Mouse (Mus musculus) heart, embryonic 15.5 days (tissue): ENCODE data around the gene Phactr1. TPM values are rescaled to one million over a fixed set of nuclear protein-coding genes. Genes with fewer than 3 reads are reported as not detected.
A peak's percentile ranks its signal among the peaks of the same experiment; 100 is the strongest.

ENCODE experiments used
- ATAC-seq: fragments of 200-750 bp; cut with Nextera tagmentation; replicated peaks from 2 replicates; pipeline ENCODE4 v1.8.0; 2017; ENCODE audit warnings: low read depth, moderate TSS enrichment; ENCODE audit not compliant: insufficient number of reproducible peaks, insufficient read depth, low FRiP score
- H3K27ac ChIP-seq: fragments of 300-500 bp; sonication (generic); 2 replicates; pipeline ENCODE4 v1.5.1; 2015; ENCODE audit warnings: mild to moderate bottlenecking, inconsistent platforms
- H3K27me3 ChIP-seq: fragments of 300-500 bp; sonication (generic); 2 replicates; pipeline ENCODE4 v1.6.1; 2015; ENCODE audit warnings: inconsistent platforms
- H3K36me3 ChIP-seq: fragments of 300-500 bp; sonication (generic); 2 replicates; pipeline ENCODE4 v1.6.1; 2015; ENCODE audit warnings: mild to moderate bottlenecking, inconsistent platforms
- H3K4me1 ChIP-seq: fragments of 300-500 bp; sonication (generic); replicated peaks from 2 replicates; pipeline ENCODE4 v1.6.1; 2015; ENCODE audit warnings: inconsistent platforms
- H3K4me2 ChIP-seq: fragments of 300-500 bp; sonication (generic); 2 replicates; pipeline ENCODE4 v1.6.1; 2015; ENCODE audit warnings: inconsistent platforms, mild to moderate bottlenecking, moderate library complexity
- H3K4me3 ChIP-seq: fragments of 300-500 bp; sonication (generic); 2 replicates; pipeline ENCODE4 v1.5.1; 2015; ENCODE audit warnings: mild to moderate bottlenecking, inconsistent platforms
- H3K9ac ChIP-seq: fragments of 300-500 bp; sonication (generic); 2 replicates; pipeline ENCODE4 v1.6.1; 2015; ENCODE audit warnings: mild to moderate bottlenecking, inconsistent platforms
- H3K9me3 ChIP-seq: fragments of 300-500 bp; sonication (generic); replicated peaks from 2 replicates; pipeline ENCODE4 v1.6.1; 2016; ENCODE audit warnings: inconsistent platforms
- WGBS: fragments of 180-500 bp; shearing (Covaris S2); methylation state at CpG from one replicate; pipeline ENCODE4 v1.1.7; 2015; ENCODE audit warnings: mixed read lengths; 5-methylcytosine and 5-hydroxymethylcytosine counted together
- polyA plus RNA-seq: library from polyadenylated mRNA; unstranded; fragments of >200 nt; fragmentation: Nextera tagmentation; extraction: Ambion mirVana; gene quantifications from 2 replicates; pipeline ENCODE4 v1.2.1, GENCODE M21; 2015

Phactr1 gene
- polyA plus RNA-seq, 1 experiment from 2014 or later, result 6.5 TPM

DNA sequence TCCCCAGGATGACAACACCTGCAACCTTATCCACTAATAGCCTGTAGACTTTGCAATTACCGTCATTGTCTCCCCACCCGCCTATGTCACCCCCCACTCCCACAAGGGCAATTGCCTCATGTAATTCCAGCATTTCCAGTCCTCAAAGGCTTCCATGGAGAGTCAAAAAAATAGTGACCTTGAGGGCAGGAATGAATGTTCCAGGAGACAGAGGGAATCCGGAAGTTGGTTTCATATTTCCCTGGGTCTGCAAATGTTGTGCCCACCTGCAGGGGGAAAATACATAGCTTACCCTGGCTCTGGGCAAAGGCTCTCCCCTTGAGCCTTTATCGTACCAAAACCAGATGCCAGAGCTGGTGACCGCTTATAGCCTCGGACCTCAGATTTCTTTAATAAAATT, 449.7 kb downstream of the Phactr1 start:
- 71% methylated on average over 6 of the region's 6 CpGs for WGBS
- no peak for ATAC-seq
- H3K4me1 ChIP-seq, result peaks cover 49% of the 10 kb centered on the region

GRCm38 (mm10) chr13:43131741-43132191, 451.3 kb downstream of the Phactr1 start:
- Histone ChIP-seq H3K36me3 (no peaks in the 10 kb centered on the region), H3K9me3 (no peaks in the 10 kb centered on the region), H3K4me3 (no peak overlapping the region), H3K27ac (peak overlapping the region; percentile 96), H3K4me2 (no peak overlapping the region; the same call in 1 of the 2 replicates), H3K9ac (no peak overlapping the region), H3K27me3 (no peaks in the 10 kb centered on the region), H3K4me1 (peaks cover 49% of the 10 kb centered on the region)
- WGBS, result 18% methylated on average over 10 of the region's 10 CpGs
- peak; percentile 49 for ATAC-seq

More for the DNA sequence above, 449.7 kb downstream of the Phactr1 start:
- Histone ChIP-seq H3K36me3 (no peaks in the 10 kb centered on the region), H3K4me2 (no peak overlapping the region), H3K4me3 (no peak overlapping the region), H3K27me3 (no peaks in the 10 kb centered on the region), H3K9ac (no peak overlapping the region), H3K27ac (no peak overlapping the region), H3K9me3 (no peaks in the 10 kb centered on the region)

DNA sequence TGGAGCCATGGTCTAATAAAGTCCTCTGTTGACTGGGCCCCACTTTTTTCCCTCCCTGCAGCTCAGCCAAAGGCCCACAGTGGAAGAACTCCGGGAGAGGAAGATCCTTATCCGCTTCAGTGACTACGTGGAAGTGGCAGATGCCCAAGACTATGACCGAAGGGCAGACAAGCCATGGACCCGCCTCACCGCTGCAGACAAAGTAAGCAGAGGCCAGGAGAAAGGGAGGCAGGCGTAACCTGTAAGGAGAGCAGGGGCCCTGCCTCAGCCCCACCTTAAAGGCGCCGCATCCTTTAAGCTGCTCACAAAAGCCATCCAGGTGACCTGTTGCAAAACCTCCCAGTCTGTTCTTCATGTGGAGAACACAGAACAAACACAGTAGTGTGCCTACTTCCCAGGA, 452.4 kb downstream of the Phactr1 start:
- Histone ChIP-seq H3K27ac (peak overlapping the region; percentile 96), H3K36me3 (no peaks in the 10 kb centered on the region), H3K4me2 (no peak overlapping the region), H3K27me3 (no peaks in the 10 kb centered on the region), H3K9ac (no peak overlapping the region), H3K4me3 (no peak overlapping the region), H3K4me1 (peaks cover 49% of the 10 kb centered on the region), H3K9me3 (no peaks in the 10 kb centered on the region)
- 46% methylated on average over 9 of the region's 9 CpGs for WGBS
- ATAC-seq, result no peak

DNA sequence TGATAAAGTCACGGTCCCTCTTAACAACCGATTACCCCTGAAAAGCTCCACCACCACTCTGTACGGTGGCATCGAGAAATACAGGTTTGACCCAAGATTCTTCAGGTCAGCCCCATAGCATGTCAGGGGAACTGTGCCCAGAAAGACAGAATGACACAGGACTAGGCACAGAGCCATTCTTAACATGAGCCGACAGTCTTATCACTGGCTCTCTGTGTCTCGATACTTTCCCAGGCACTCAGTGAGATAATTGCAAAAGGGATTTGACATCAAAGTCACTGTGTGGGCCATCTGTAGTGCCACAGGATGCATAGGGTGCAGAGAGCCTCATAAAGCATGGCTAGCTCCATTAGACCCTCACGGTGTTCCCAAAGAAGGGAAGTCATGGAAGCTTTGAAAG, 453.0 kb downstream of the Phactr1 start:
- no peak overlapping the region for H3K4me3 ChIP-seq
- 28% methylated on average over 7 of the region's 7 CpGs for WGBS
- H3K9ac ChIP-seq, result no peak overlapping the region
- ATAC-seq, result peak; percentile 28; the same call in 1 of the 2 replicates
- H3K36me3 ChIP-seq, result no peaks in the 10 kb centered on the region
- peak overlapping the region; percentile 96 for H3K27ac ChIP-seq
- H3K4me2 ChIP-seq, result no peak overlapping the region
- H3K4me1 ChIP-seq, result peaks cover 49% of the 10 kb centered on the region
- no peaks in the 10 kb centered on the region for H3K27me3 ChIP-seq
- no peaks in the 10 kb centered on the region for H3K9me3 ChIP-seq

DNA sequence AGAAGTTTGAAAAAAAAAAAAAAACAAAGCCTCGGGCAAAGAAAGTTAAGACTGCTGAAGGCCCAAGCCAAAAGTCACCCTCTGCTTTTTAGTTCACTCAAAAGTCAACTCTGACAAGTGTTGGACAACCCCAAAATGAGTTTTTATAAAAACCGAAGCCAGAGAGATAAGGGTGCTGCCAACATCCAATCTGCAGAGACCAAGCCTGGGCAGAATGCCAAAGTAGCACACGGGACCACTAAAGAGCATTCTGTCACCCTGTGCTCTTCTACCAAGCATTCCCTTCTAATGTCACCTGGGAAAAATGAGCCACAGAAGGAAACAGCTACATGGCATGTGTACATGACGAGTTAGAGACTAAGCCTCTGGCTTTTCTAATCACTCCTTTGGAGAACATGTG, 454.0 kb downstream of the Phactr1 start:
- no peaks in the 10 kb centered on the region for H3K27me3 ChIP-seq
- WGBS, result 14% methylated on average over 4 of the region's 4 CpGs
- no peak overlapping the region for H3K9ac ChIP-seq
- no peaks in the 10 kb centered on the region for H3K9me3 ChIP-seq
- peak overlapping the region; percentile 96 for H3K27ac ChIP-seq
- H3K4me1 ChIP-seq, result peaks cover 49% of the 10 kb centered on the region
- H3K4me3 ChIP-seq, result no peak overlapping the region
- no peaks in the 10 kb centered on the region for H3K36me3 ChIP-seq
- ATAC-seq, result peak; percentile 79
- H3K4me2 ChIP-seq, result no peak overlapping the region

GRCm38 (mm10) chr13:43144720-43145418, 464.4 kb downstream of the Phactr1 start:
- Histone ChIP-seq H3K4me3 (no peak overlapping the region), H3K4me1 (peaks cover 11% of the 10 kb centered on the region), H3K4me2 (no peak overlapping the region), H3K27me3 (no peaks in the 10 kb centered on the region), H3K9me3 (no peaks in the 10 kb centered on the region), H3K36me3 (no peaks in the 10 kb centered on the region), H3K27ac (no peak overlapping the region), H3K9ac (no peak overlapping the region)
- ATAC-seq, result no peak
- 68% methylated on average over 7 of the region's 7 CpGs for WGBS

- Histone ChIP-seq H3K4me3 (no peak overlapping the region), H3K9ac (no peak overlapping the region), H3K27me3 (no peaks in the 10 kb centered on the region), H3K36me3 (0 out of 2 replicates have a peak, but pooled peaks cover 2% of the 10 kb centered on the region), H3K4me2 (no peak overlapping the region), H3K9me3 (no peaks in the 10 kb centered on the region), H3K4me1 (peaks cover 13% of the 10 kb centered on the region), H3K27ac (no peak overlapping the region)
- 51% methylated on average over 8 of the region's 8 CpGs for WGBS
- ATAC-seq, result no peak
These were observed 466.3 kb downstream of the Phactr1 start for GRCm38 (mm10) chr13:43146515-43147258.

- Histone ChIP-seq H3K9me3 (no peaks in the 10 kb centered on the region), H3K27me3 (no peaks in the 10 kb centered on the region), H3K27ac (no peak overlapping the region), H3K4me3 (no peak overlapping the region), H3K9ac (no peak overlapping the region), H3K4me2 (no peak overlapping the region), H3K36me3 (0 out of 2 replicates have a peak, but pooled peaks cover 6% of the 10 kb centered on the region), H3K4me1 (peaks cover 16% of the 10 kb centered on the region)
- ATAC-seq, result no peak
- 66% methylated on average over 4 of the region's 4 CpGs for WGBS
These were observed 468.3 kb downstream of the Phactr1 start for GRCm38 (mm10) chr13:43148692-43149091.

DNA sequence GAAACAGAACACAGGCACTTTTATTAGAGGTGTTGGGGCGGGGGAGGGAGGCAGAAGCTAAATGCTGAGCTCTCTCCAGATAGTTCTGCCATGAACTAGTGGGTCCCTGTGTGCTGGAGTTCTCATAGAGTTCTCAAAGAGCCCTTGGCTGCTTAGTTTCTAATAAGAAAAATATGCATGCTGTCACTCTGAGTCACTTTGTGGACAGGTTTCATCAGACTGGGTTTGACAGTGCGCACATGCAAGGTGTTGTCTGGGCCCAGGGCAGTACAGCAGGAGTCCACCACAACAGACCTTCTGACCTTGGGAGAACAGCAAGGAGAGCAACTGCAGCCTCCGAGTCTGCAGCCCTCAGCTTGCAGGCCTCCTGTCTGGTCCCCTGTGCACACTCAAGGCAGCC, 469.2 kb downstream of the Phactr1 start:
- Histone ChIP-seq H3K36me3 (0 out of 2 replicates have a peak, but pooled peaks cover 14% of the 10 kb centered on the region), H3K4me3 (no peak overlapping the region), H3K27me3 (no peaks in the 10 kb centered on the region), H3K27ac (no peak overlapping the region), H3K9me3 (no peaks in the 10 kb centered on the region), H3K9ac (no peak overlapping the region), H3K4me1 (peaks cover 16% of the 10 kb centered on the region), H3K4me2 (no peak overlapping the region)
- no peak for ATAC-seq
- 69% methylated on average over 3 of the region's 3 CpGs for WGBS

DNA sequence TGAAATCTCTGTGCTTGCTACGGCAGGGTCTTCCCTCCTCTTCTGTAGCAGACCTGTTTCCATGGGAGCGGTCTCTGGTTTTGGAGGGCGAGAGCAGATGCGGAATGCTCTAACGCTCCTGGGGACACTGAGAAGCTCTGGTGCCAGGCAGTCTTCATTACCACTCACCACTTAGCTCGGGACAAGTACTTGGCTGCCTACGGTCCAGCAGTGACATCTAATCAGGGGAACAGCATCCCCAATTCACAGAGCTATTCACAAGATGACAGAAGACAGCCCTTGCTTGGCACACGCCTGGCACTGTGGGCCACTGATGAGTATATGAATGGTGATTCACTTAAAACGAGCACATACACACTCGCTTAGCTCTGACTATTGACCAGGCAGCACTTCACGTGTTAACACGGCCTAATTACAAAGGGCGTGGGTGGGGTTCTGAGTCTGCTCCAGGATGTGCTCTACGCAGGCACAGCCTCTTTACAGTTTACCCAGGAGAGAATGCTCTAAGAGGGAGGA, 471.6 kb downstream of the Phactr1 start:
- 77% methylated on average over 14 of the region's 14 CpGs for WGBS
- H3K9ac ChIP-seq, result no peak overlapping the region
- no peak for ATAC-seq
- H3K9me3 ChIP-seq, result no peaks in the 10 kb centered on the region
- H3K4me2 ChIP-seq, result no peak overlapping the region
- 0 out of 2 replicates have a peak, but pooled peaks cover 15% of the 10 kb centered on the region for H3K36me3 ChIP-seq
- peaks cover 10% of the 10 kb centered on the region; the same call in 1 of the 2 replicates for H3K4me1 ChIP-seq
- H3K27ac ChIP-seq, result no peak overlapping the region
- no peaks in the 10 kb centered on the region for H3K27me3 ChIP-seq
- H3K4me3 ChIP-seq, result no peak overlapping the region

GRCm38 (mm10) chr13:43157370-43157769, 476.9 kb downstream of the Phactr1 start:
- Histone ChIP-seq H3K36me3 (0 out of 2 replicates have a peak, but pooled peaks cover 12% of the 10 kb centered on the region), H3K9ac (no peak overlapping the region), H3K27me3 (no peaks in the 10 kb centered on the region), H3K4me1 (peaks cover 17% of the 10 kb centered on the region; the same call in 1 of the 2 replicates), H3K9me3 (no peaks in the 10 kb centered on the region), H3K27ac (no peak overlapping the region), H3K4me3 (no peak overlapping the region), H3K4me2 (no peak overlapping the region)
- WGBS, result 42% methylated on average over 5 of the region's 5 CpGs
- ATAC-seq, result no peak
